Mouse (Mus musculus) forebrain, embryonic 15.5 days (tissue): ENCODE measurements around the gene Gm21988. TPM values are rescaled to one million over a fixed set of nuclear protein-coding genes. Genes with fewer than 3 reads are reported as not detected.
A peak's percentile ranks its signal among the peaks of the same experiment; 100 is the strongest.

Source experiments
- ATAC-seq: fragments of 200-750 bp; cut with Nextera tagmentation; replicated peaks from 2 replicates; pipeline ENCODE4 v1.8.0; 2017; ENCODE audit warnings: mild to moderate bottlenecking, moderate TSS enrichment, moderate library complexity
- H3K27ac ChIP-seq: fragments of 300-500 bp; sonication (generic); replicated peaks from 2 replicates; pipeline ENCODE4 v1.5.1; 2015; ENCODE audit warnings: mild to moderate bottlenecking, inconsistent platforms
- H3K27me3 ChIP-seq: fragments of 300-500 bp; sonication (generic); 2 replicates; pipeline ENCODE4 v1.6.1; 2015; ENCODE audit warnings: inconsistent platforms
- H3K36me3 ChIP-seq: fragments of 300-500 bp; sonication (generic); 2 replicates; pipeline ENCODE4 v1.6.1; 2015; ENCODE audit warnings: mild to moderate bottlenecking, inconsistent platforms
- H3K4me1 ChIP-seq: fragments of 300-500 bp; sonication (generic); 2 replicates; pipeline ENCODE4 v1.6.1; 2015; ENCODE audit warnings: inconsistent platforms
- H3K4me2 ChIP-seq: fragments of 300-500 bp; sonication (generic); replicated peaks from 2 replicates; pipeline ENCODE4 v1.6.1; 2015; ENCODE audit warnings: mild to moderate bottlenecking, inconsistent platforms
- H3K4me3 ChIP-seq: fragments of 300-500 bp; sonication (generic); 2 replicates; pipeline ENCODE4 v1.5.1; 2015; ENCODE audit warnings: mild to moderate bottlenecking, inconsistent platforms
- H3K9ac ChIP-seq: fragments of 300-500 bp; sonication (generic); replicated peaks from 2 replicates; pipeline ENCODE4 v1.6.1; 2015; ENCODE audit warnings: mild to moderate bottlenecking, inconsistent platforms
- H3K9me3 ChIP-seq: fragments of 300-500 bp; sonication (generic); 2 replicates; pipeline ENCODE4 v1.6.1; 2016; ENCODE audit warnings: inconsistent platforms
- WGBS: fragments of 180-500 bp; shearing (Covaris S2); methylation state at CpG from one replicate; pipeline ENCODE4 v1.1.7; 2015; ENCODE audit warnings: mixed read lengths; 5-methylcytosine and 5-hydroxymethylcytosine counted together
- microRNA counts: library from miRNA; unstranded; fragments of <30 nt; microRNA quantifications from one replicate; lab custom pipeline; 2016
- microRNA-seq: library from miRNA; unstranded; fragments of <30 nt; microRNA quantifications from one replicate; pipeline ENCODE4, GENCODE M21; 2016
- polyA plus RNA-seq: library from polyadenylated mRNA; unstranded; fragments of >200 nt; fragmentation: Nextera tagmentation; extraction: Ambion mirVana; gene quantifications from 2 replicates; pipeline ENCODE4 v1.2.1, GENCODE M21; 2015

The Gm21988 gene
- polyA plus RNA-seq, 1 experiment from 2014 or later, result 12.9 TPM

DNA sequence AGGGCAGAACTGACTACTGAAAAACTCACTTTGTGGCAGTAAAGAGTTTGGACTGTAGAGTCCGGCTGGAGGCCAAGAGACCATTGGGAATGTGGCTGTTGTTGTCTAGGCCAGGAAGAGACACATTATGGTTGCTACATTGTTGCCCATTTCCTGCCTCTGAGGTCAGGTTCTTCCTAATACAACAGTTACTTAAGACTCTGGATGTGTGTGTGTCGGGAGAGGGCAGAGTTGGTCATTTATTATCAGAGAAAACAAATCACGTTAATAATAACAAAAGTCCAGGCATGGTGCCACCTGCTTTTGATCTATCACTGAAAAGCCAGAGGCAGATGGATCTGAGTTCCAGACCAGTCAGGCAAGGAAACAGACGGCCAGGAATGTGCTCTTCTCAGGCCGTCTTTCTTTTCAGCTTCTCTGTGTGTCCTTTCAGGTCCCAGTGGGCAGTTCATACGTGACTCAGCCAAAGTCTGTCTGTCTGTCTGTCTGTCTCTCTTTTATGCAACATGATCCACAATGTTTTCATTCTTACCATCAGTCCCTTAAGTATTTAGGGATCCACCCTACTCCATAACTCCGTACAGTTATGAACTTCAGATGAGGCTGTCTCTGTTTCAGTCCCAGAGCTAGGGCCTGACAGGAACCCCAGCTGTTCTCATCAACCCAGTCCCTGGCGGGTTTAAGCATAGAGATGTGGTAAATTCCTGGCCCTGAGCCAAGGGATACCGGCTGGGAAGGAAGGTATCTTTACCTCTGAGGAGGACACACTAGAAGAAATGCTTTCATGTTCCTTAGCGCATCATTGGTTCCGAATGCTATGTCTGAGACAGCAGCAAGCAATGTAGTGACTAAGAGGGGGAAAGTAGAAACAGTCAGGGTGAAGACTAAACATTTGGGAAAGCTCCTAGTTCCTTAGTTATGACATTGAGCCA is 46.0 kb downstream of the Gm21988 start:
- no peak overlapping the region for H3K4me3 ChIP-seq
- WGBS, result 67% methylated on average over 11 of the region's 11 CpGs
- H3K36me3 ChIP-seq, result no peaks in the 10 kb centered on the region
- H3K4me1 ChIP-seq, result no peaks in the 10 kb centered on the region
- H3K4me2 ChIP-seq, result no peak overlapping the region
- no peak overlapping the region for H3K27ac ChIP-seq
- no peak for ATAC-seq
- no peak overlapping the region for H3K9ac ChIP-seq
- H3K27me3 ChIP-seq, result no peaks in the 10 kb centered on the region
- no peaks in the 10 kb centered on the region for H3K9me3 ChIP-seq

DNA sequence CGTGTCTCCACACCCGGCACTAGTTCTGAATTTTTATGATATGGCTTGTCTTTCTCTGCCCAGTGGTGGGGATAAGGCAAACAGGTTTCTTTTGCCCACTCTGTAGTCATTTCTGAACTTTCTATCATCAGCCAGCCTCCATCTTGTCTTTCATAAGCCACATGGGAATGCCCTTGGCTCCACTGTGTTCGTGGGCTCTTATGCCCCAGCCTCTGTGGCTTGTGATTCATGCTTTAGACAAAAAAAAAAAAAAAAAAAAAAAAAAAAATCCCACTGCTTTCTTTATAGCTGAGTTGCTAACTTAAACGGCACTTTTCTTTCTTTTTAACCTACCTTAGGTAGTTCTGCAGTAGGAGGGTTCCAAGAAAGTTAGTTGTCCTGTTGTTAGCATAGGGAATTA is 47.5 kb downstream of the Gm21988 start:
- no peak overlapping the region for H3K9ac ChIP-seq
- no peak for ATAC-seq

DNA sequence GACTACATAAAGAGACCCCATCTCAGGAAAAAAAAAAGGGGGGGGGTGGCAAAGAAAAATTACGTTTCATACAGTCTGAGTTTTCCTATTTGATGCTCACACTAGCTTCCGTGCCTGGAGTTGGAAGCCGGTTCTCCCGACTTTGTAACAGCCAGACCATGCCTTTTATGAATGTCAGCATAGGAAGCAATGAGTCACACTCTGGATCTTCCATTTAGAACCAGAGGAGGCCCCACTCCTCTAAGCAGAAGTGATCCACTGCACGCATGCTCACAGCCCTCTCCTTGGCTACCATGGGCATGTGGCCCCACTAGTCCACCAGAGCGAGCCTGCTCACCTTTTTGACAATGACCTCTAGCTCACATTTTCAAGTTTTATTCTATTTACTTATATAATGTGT is 48.4 kb downstream of the Gm21988 start:
- 90% methylated on average over 6 of the region's 6 CpGs for WGBS

More for the DNA sequence above, 47.5 kb downstream of the Gm21988 start:
- Histone ChIP-seq H3K36me3 (no peaks in the 10 kb centered on the region), H3K9me3 (no peaks in the 10 kb centered on the region), H3K4me3 (no peak overlapping the region), H3K27me3 (no peaks in the 10 kb centered on the region), H3K4me1 (no peaks in the 10 kb centered on the region), H3K4me2 (no peak overlapping the region), H3K27ac (no peak overlapping the region)
- 84% methylated on average over 4 of the region's 4 CpGs for WGBS

DNA sequence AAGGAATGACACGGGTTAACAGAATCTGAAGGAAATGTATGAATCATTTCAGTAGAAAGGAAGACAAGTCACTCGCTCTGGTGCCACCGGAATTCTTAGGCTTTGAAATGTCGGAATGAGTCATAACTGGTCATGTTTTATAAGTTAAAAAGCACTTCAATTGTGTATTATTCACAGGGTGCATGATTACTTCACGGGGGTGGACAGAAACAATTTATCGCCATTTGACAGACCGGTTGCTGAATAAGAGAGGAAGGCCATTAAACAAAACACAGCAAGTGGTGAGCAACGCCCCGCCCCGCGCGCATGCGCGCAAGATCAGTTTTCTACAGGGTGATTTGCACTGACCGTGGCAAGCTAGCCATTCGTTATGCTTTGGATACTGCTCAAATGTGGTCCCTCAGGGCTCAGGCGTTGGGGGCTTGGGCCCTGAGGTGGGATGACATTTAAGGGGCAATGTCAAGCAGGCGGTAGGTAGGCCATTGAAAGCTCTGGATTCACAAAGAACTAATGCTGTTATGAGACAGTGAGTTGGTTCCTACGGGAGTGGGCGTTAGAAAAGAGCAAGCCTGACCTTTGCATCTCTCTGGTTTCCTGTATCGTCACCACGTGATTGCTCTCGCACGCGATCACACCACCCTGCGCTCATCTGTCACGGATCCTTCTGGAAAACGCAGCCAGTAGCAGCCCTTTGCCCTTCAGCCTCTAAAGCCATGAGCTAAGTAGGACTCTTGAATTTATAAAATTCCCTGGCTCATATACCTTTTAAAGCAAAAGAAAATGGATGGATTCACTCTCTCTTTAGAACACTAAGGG is 50.1 kb downstream of the Gm21988 start:
- H3K4me1 ChIP-seq, result no peaks in the 10 kb centered on the region
- H3K9me3 ChIP-seq, result no peaks in the 10 kb centered on the region
- no peak overlapping the region for H3K9ac ChIP-seq
- no peak overlapping the region for H3K4me2 ChIP-seq
- no peak overlapping the region for H3K27ac ChIP-seq
- H3K4me3 ChIP-seq, result no peak overlapping the region
- no peaks in the 10 kb centered on the region for H3K36me3 ChIP-seq
- ATAC-seq, result no peak
- H3K27me3 ChIP-seq, result no peaks in the 10 kb centered on the region
- 89% methylated on average over 28 of the region's 28 CpGs for WGBS

More for the DNA sequence above, 48.4 kb downstream of the Gm21988 start:
- Histone ChIP-seq H3K27me3 (no peaks in the 10 kb centered on the region), H3K36me3 (no peaks in the 10 kb centered on the region), H3K4me2 (no peak overlapping the region), H3K9ac (no peak overlapping the region), H3K27ac (no peak overlapping the region), H3K9me3 (no peaks in the 10 kb centered on the region), H3K4me1 (no peaks in the 10 kb centered on the region), H3K4me3 (no peak overlapping the region)
- no peak for ATAC-seq

MicroRNAs within 50 kb of the gene (microRNA counts, 519-probe panel; counts per million panel counts)
- microRNA mmu-miR-195 (lab: Ali Mortazavi, UCI) (not detected), microRNA mmu-miR-497 (lab: Ali Mortazavi, UCI) (2,266 counts per million, percentile 41 among the panel's probes with 10 or more counts)

Small RNAs within 50 kb of the gene (microRNA-seq; reads per million reads assigned to microRNA genes)
- gene Mir195a (537 reads per million, percentile 73 among the genes with 10 or more reads in this experiment), gene Mir497 (not detected), gene Mir497b (not detected)

Other genes with a start within 250 kb of the Gm21988 start
- gene Gabarap, start 248.7 kb downstream of the Gm21988 start, polyA plus RNA-seq, result 610 and 626 TPM in 2 replicates
- 71.5 and 75.6 TPM in 2 replicates for gene Phf23, start 244.1 kb downstream of the Gm21988 start, polyA plus RNA-seq
- 35.3 and 37.5 TPM in 2 replicates for gene Dvl2, start 239.2 kb downstream of the Gm21988 start, polyA plus RNA-seq
- gene Acadvl, start 224.4 kb downstream of the Gm21988 start, polyA plus RNA-seq, result 57.0 and 60.7 TPM in 2 replicates
- 27.8 and 29.8 TPM in 2 replicates for gene Dlg4, start 222.9 kb downstream of the Gm21988 start, polyA plus RNA-seq
- 1.8 and 2.0 TPM in 2 replicates for gene Asgr1, start 185.7 kb downstream of the Gm21988 start, polyA plus RNA-seq
- not detected in 2 replicates for gene Asgr2, start 147.2 kb downstream of the Gm21988 start, polyA plus RNA-seq
- gene Mgl2, start 109.5 kb downstream of the Gm21988 start, polyA plus RNA-seq, result 0.56 and 0.64 TPM in 2 replicates
- gene Clec10a, start 83.6 kb downstream of the Gm21988 start, polyA plus RNA-seq, result 0.73 and 0.75 TPM in 2 replicates
- gene Slc16a11, start 27.1 kb downstream of the Gm21988 start, polyA plus RNA-seq, result 3.2 and 3.6 TPM in 2 replicates
- 14.9 and 17.7 TPM in 2 replicates for gene Slc16a13, start 18.8 kb downstream of the Gm21988 start, polyA plus RNA-seq
- gene Bcl6b, start 10.0 kb downstream of the Gm21988 start, polyA plus RNA-seq, result 5.7 and 6.1 TPM in 2 replicates
- 191 and 199 TPM in 2 replicates for gene 0610010K14Rik, start 1.9 kb downstream of the Gm21988 start, polyA plus RNA-seq
- gene Rnasek, start within 50 bp of the Gm21988 start, polyA plus RNA-seq, result 271 and 278 TPM in 2 replicates
- gene Alox12, start 15.5 kb upstream of the Gm21988 start, polyA plus RNA-seq, result 0.66 and 0.79 TPM in 2 replicates
- gene Alox12e, start 82.8 kb upstream of the Gm21988 start, polyA plus RNA-seq, result not detected in 2 replicates
- gene Alox15, start 112.2 kb upstream of the Gm21988 start, polyA plus RNA-seq, result not detected in 2 replicates
- gene Pelp1, start 170.2 kb upstream of the Gm21988 start, polyA plus RNA-seq, result 33.4 and 37.2 TPM in 2 replicates
- 38.1 and 38.4 TPM in 2 replicates for gene Arrb2, start 192.8 kb upstream of the Gm21988 start, polyA plus RNA-seq
- 40.2 and 45.0 TPM in 2 replicates for gene Med11, start 212.1 kb upstream of the Gm21988 start, polyA plus RNA-seq
- 0.52 and 0.56 TPM in 2 replicates for gene Zmynd15, start 219.6 kb upstream of the Gm21988 start, polyA plus RNA-seq
- 1.4 and 1.9 TPM in 2 replicates for gene Cxcl16, start 220.2 kb upstream of the Gm21988 start, polyA plus RNA-seq